Mouse (Mus musculus) liver, embryonic 14.5 days (tissue): ENCODE results near the gene Gm26938. TPM values are rescaled to one million over a fixed set of nuclear protein-coding genes. Genes with fewer than 3 reads are reported as not detected.

Experiments used
- ATAC-seq: fragments of 200-750 bp; cut with Nextera tagmentation; 2 replicates; pipeline ENCODE4 v1.8.0; 2017; ENCODE audit warnings: moderate number of reproducible peaks, mild to moderate bottlenecking, moderate library complexity; ENCODE audit not compliant: insufficient read depth
- DNase-seq, 3 experiments: peaks; one replicate each; pipeline ENCODE4 v3.0.0-alpha.2; 2012 to 2013; ENCODE audit warnings: low read depth in 3 of 3, low spot score in 3 of 3
- H3K27ac ChIP-seq: fragments of 300-500 bp; sonication (generic); 2 replicates; pipeline ENCODE4 v1.5.1; 2014; ENCODE audit warnings: moderate library complexity, mild to moderate bottlenecking, control low read depth, inconsistent platforms
- H3K27me3 ChIP-seq: fragments of 300-500 bp; sonication (generic); 2 replicates; pipeline ENCODE4 v1.6.1; 2014; ENCODE audit warnings: mild to moderate bottlenecking, low read length, moderate library complexity; ENCODE audit not compliant: control insufficient read depth, insufficient read depth
- H3K36me3 ChIP-seq: fragments of 300-500 bp; sonication (generic); replicated peaks from 2 replicates; pipeline ENCODE4 v1.6.1; 2014; ENCODE audit warnings: low read depth; ENCODE audit not compliant: control insufficient read depth, insufficient read depth
- H3K4me1 ChIP-seq, 2 experiments: fragments of 200-500 bp in 1 of 2; fragments of 300-500 bp in 1 of 2; sonication (generic) in 1 of 2; replicated peaks; 2 replicates each; pipeline ENCODE4 v1.6.1; 2012 to 2014; ENCODE audit warnings: antibody characterized with exemption in 1 of 2, inconsistent platforms in 1 of 2, low read length in 1 of 2; ENCODE audit not compliant: control insufficient read depth in 2 of 2, insufficient read depth in 2 of 2
- H3K4me2 ChIP-seq: fragments of 300-500 bp; sonication (generic); 2 replicates; pipeline ENCODE4 v1.6.1; 2014; ENCODE audit warnings: low read depth, mild to moderate bottlenecking, control low read depth, moderate library complexity
- H3K4me3 ChIP-seq, 2 experiments: fragments of 200-500 bp in 1 of 2; fragments of 300-500 bp in 1 of 2; sonication (generic) in 1 of 2; 2 replicates each; pipeline ENCODE4 v1.5.1; 2012 to 2014; ENCODE audit warnings: low read depth in 2 of 2, low read length in 2 of 2, mild to moderate bottlenecking in 2 of 2, control low read depth in 1 of 2, inconsistent platforms in 1 of 2, moderate library complexity in 1 of 2; ENCODE audit not compliant: insufficient read depth in 1 of 2
- H3K9ac ChIP-seq: fragments of 300-500 bp; sonication (generic); replicated peaks from 2 replicates; pipeline ENCODE4 v1.6.1; 2014; ENCODE audit warnings: mild to moderate bottlenecking, control low read depth, moderate library complexity
- H3K9me3 ChIP-seq: fragments of 300-500 bp; sonication (generic); 2 replicates; pipeline ENCODE4 v1.6.1; 2016; ENCODE audit warnings: low read length, mixed read lengths; ENCODE audit not compliant: control insufficient read depth
- CTCF ChIP-seq: IDR thresholded peaks from 2 replicates; pipeline ENCODE4 v1.5.1; 2016; ENCODE audit warnings: antibody characterized with exemption, low read depth, control low read depth
- EP300 ChIP-seq: IDR thresholded peaks from 2 replicates; pipeline ENCODE4 v1.6.1; 2016; ENCODE audit warnings: antibody characterized with exemption, low read depth
- WGBS: fragments of 180-500 bp; shearing (Covaris S2); extraction: QIAGEN DNeasy Blood & Tissue Kit; methylation state at CpG from one replicate; pipeline ENCODE4 v1.1.7; 2014; ENCODE audit not compliant: insufficient replicate concordance; 5-methylcytosine and 5-hydroxymethylcytosine counted together
- polyA plus RNA-seq, 2 experiments: library from polyadenylated mRNA; depleted of rRNA in 1 of 2; stranded (reverse) in 1 of 2; unstranded in 1 of 2; fragments of >200 nt; fragmentation: Nextera tagmentation in 1 of 2; extraction: Ambion mirVana in 1 of 2; gene quantifications; 2 replicates each; pipeline versions ENCODE4 v1.2.1 to v1.2.3; 2012 to 2014

The Gm26938 gene
- polyA plus RNA-seq, 2 experiments = not detected

DNA sequence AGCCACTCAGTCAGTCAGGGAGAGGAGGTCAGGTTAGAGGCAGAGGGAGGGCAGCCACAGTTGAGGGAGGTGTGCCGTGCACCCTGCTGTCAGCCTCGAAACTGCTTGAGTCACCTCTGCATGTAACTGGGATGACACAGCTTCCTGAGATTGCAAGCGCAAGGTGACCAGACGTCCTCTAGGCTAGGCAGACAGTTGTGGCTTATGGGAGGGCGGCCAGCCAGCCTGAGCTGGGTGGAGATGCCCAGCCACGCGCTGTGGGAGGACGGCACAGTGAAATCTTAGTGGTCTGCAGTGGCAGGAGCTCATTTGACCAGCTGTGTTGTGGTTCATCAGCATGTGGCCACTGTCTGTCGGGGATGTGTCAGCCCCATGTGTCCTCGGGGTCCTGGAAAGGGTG lies 31.3 kb downstream of the Gm26938 start:
- 27% methylated on average over 10 of the region's 10 CpGs for WGBS

GRCm38 (mm10) chr5:139794137-139794536 lies 32.1 kb downstream of the Gm26938 start:
- peak overlapping the region; percentile 82 for H3K9ac ChIP-seq
- no peak for DNase-seq
- no peak for ATAC-seq
- peak overlapping the region; percentile 93 for H3K27ac ChIP-seq
- H3K4me2 ChIP-seq = peak overlapping the region; percentile 95
- H3K4me3 ChIP-seq = peak overlapping the region; percentile 72 to 77
- WGBS = 68% methylated on average over 5 of the region's 5 CpGs
- H3K36me3 ChIP-seq = peaks cover 29% of the 10 kb centered on the region
- H3K4me1 ChIP-seq = peaks cover 34 to 55% of the 10 kb centered on the region in 2 experiments
- no peaks in the 10 kb centered on the region for H3K9me3 ChIP-seq
- TF ChIP-seq EP300 = no peak
- no peak for TF ChIP-seq CTCF
- no peaks in the 10 kb centered on the region for H3K27me3 ChIP-seq

More for the DNA sequence above, 31.3 kb downstream of the Gm26938 start:
- Histone ChIP-seq H3K9me3 (no peaks in the 10 kb centered on the region), H3K27ac (peak overlapping the region; percentile 93), H3K4me3 (peak overlapping the region; percentile 72 to 77; a peak in 3 of 4 replicates), H3K27me3 (no peaks in the 10 kb centered on the region), H3K36me3 (peaks cover 37% of the 10 kb centered on the region), H3K9ac (peak overlapping the region; percentile 82), H3K4me1 (peaks cover 34 to 54% of the 10 kb centered on the region in 2 experiments), H3K4me2 (peak overlapping the region; percentile 95)
- ATAC-seq (peak; percentile 41), DNase-seq (no peak)
- TF ChIP-seq EP300 (no peak), CTCF (peak; percentile 32)

DNA sequence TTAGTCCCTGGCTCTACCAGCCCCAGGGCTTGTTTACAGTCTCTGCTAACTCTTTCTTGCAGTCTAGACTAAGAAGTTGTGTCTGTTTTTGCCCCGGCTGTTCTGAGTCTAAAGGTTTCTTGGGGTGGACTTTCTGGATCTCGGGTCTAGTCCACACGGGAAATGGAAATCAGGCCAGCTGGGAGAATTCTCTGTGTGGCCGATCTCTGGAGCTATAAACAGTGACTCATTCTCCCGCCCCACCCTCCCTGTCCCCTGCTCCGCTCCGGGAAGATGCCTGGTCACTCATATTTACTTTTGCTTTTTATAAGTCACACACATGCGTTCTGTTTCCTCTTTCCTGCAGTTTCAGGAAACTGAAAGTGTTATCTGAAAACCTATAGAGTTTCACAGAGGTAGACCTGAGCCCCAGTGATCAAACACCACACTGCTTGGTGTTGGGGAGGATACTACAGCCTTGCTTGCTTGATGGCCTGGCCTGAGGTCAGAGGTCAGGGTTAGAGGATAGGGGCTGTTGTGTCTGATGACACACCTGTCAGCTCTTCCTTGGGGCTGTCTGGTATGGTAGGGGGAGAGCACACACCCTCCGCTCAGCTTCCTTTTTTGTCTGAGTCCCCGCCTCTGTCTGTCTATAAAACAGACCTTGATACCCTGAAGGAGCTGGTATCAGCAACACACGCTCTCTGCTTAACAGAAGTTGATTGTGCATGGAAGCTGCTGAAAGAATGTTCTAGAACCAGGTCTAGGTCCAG lies 32.7 kb downstream of the Gm26938 start:
- no peak for DNase-seq
- Histone ChIP-seq H3K27me3 (no peaks in the 10 kb centered on the region), H3K27ac (peak overlapping the region; percentile 93), H3K4me3 (peak overlapping the region; percentile 72 to 77), H3K4me2 (peak overlapping the region; percentile 95), H3K9ac (peak overlapping the region; percentile 82), H3K4me1 (peaks cover 34 to 55% of the 10 kb centered on the region in 2 experiments), H3K36me3 (peaks cover 24% of the 10 kb centered on the region), H3K9me3 (no peaks in the 10 kb centered on the region)
- TF ChIP-seq CTCF = no peak
- no peak for TF ChIP-seq EP300
- 6% methylated on average over 11 of the region's 11 CpGs for WGBS
- ATAC-seq = peak; percentile 29; the same call in 1 of the 2 replicates

DNA sequence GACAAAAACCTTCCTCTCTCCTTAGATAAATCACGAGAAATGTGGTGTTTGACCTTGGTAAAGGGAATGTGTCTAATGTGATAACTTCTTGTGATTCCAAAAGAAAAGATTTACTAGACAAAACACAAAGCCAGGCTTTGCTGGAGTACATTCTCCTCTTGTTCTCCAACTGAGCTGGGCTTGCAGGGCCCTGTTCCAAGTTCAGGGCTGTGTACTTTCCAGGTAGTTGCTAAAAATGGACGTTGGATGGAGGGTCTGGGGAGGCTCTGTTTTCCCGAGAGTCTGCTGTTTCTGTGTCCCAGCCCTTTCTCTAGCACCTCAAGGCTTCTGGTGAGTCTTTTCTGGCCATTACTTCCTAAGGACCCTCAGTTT lies 33.3 kb downstream of the Gm26938 start:
- WGBS = 4% methylated on average over 3 of the region's 3 CpGs
- H3K27me3 ChIP-seq = no peaks in the 10 kb centered on the region
- no peaks in the 10 kb centered on the region for H3K9me3 ChIP-seq
- peak overlapping the region; percentile 72 to 77 for H3K4me3 ChIP-seq
- H3K4me1 ChIP-seq = peaks cover 34 to 55% of the 10 kb centered on the region in 2 experiments
- ATAC-seq = no peak
- H3K9ac ChIP-seq = peak overlapping the region; percentile 82
- peak overlapping the region; percentile 95 for H3K4me2 ChIP-seq
- DNase-seq = no peak
- no peak for TF ChIP-seq CTCF
- no peak for TF ChIP-seq EP300
- peak overlapping the region; percentile 93 for H3K27ac ChIP-seq
- H3K36me3 ChIP-seq = peaks cover 22% of the 10 kb centered on the region

GRCm38 (mm10) chr5:139792159-139792775 lies 33.9 kb downstream of the Gm26938 start:
- H3K9ac ChIP-seq = peak overlapping the region; percentile 82
- no peak for DNase-seq
- ATAC-seq = peak; percentile 3; the same call in 1 of the 2 replicates
- H3K27me3 ChIP-seq = no peaks in the 10 kb centered on the region
- peak overlapping the region; percentile 93 for H3K27ac ChIP-seq
- no peaks in the 10 kb centered on the region for H3K9me3 ChIP-seq
- H3K4me2 ChIP-seq = peak overlapping the region; percentile 95
- H3K36me3 ChIP-seq = peaks cover 21% of the 10 kb centered on the region
- WGBS = 3% methylated on average over 11 of the region's 11 CpGs
- peaks cover 34 to 53% of the 10 kb centered on the region in 2 experiments for H3K4me1 ChIP-seq
- TF ChIP-seq EP300 = no peak
- no peak for TF ChIP-seq CTCF
- peak overlapping the region; percentile 72 to 77 for H3K4me3 ChIP-seq
